Comparison of ENCODE assay signal across 18 mouse cellular contexts in the genomic region with DNA sequence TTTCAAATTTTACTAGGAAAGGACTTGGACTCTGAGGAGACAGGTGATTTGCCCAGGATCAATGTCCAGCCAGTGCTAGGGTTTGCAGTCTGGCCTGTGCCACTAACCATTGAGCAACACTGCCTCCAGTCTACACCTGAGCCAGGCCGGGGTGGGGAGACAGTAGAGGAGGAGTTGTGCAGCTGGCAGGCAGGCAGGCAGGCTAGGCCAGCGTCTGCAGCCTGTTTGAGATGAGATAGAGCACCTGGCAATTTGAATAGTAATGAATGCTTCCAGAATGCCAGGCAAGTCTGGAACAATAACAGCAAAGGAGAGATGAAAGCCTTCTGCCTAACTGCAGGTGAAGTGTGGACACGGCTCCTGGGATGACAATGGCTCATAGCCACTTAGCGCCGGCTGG. TPM values are rescaled to one million over a fixed set of nuclear protein-coding genes. Genes with fewer than 3 reads are reported as not detected.
DNase-seq lines count a peak whose midpoint lies in the region; ATAC-seq and TF ChIP-seq lines count a peak whose summit lies in the region.
"Had no signal": no experiment of that assay in that cellular context is flagged by ENCODE, and none has a peak within 500 bp of the region (broad histone marks: within the 10 kb centered on the region; RNA-seq: fewer than 3 reads in every experiment).

No protein-coding gene starts in this region.

- peaks cover 14% of the 10 kb centered on the region; the same call in 1 of the 2 replicates for H3K4me1 ChIP-seq in hindbrain, embryonic 14.5 days (replicated peaks; ENCODE audit: control insufficient read depth, insufficient read depth, low read length)
- peaks cover 2% of the 10 kb centered on the region; the same call in 1 of the 2 replicates for H3K4me1 ChIP-seq in hindbrain, embryonic 11.5 days (replicated peaks; ENCODE audit: control insufficient read depth, insufficient read depth, low read length)
- peaks cover 14% of the 10 kb centered on the region for H3K4me1 ChIP-seq in neural tube, embryonic 15.5 days

- intact Hi-C loops in left cerebral cortex, adult 2 months (cut with DNase I), result no loop called here

- no peak overlapping the region for H3K4me2 ChIP-seq in hindbrain, embryonic 14.5 days (replicated peaks)
- H3K4me2 ChIP-seq in hindbrain, embryonic 11.5 days (replicated peaks; ENCODE audit: low read depth, low read length), result no peak overlapping the region
- no peak overlapping the region for H3K4me2 ChIP-seq in neural tube, embryonic 15.5 days
- H3K4me2 ChIP-seq: embryonic facial prominence, embryonic 15.5 days; stomach, embryonic 15.5 days had no signal

- no peaks in the 10 kb centered on the region for H3K27me3 ChIP-seq in hindbrain, embryonic 14.5 days (ENCODE audit: control insufficient read depth, insufficient read depth, low read length)
- H3K27me3 ChIP-seq in hindbrain, embryonic 11.5 days (ENCODE audit: control insufficient read depth, insufficient read depth, low read length), result no peaks in the 10 kb centered on the region
- H3K27me3 ChIP-seq in neural tube, embryonic 15.5 days (replicated peaks), result no peaks in the 10 kb centered on the region
- H3K27me3 ChIP-seq: stomach, embryonic 15.5 days had no signal

- ATAC-seq in hindbrain, embryonic 14.5 days (ENCODE audit: low FRiP score), result no peak
- no peak for ATAC-seq in hindbrain, embryonic 11.5 days (ENCODE audit: low FRiP score)
- 0 out of 2 replicates have a peak, but pooled peaks have one; percentile 25 for ATAC-seq in neural tube, embryonic 15.5 days (ENCODE audit: low FRiP score)
- ATAC-seq: liver, postnatal 0 days had no signal

- no peak overlapping the region for H3K4me3 ChIP-seq in hindbrain, embryonic 14.5 days (replicated peaks; ENCODE audit: low read length)
- H3K4me3 ChIP-seq in hindbrain, embryonic 11.5 days (ENCODE audit: low read depth, low read length), result no peak overlapping the region
- H3K4me3 ChIP-seq in neural tube, embryonic 15.5 days (replicated peaks), result no peak overlapping the region
- H3K4me3 ChIP-seq in left cerebral cortex, adult 2 months, result no peak overlapping the region
- H3K4me3 ChIP-seq: embryonic facial prominence, embryonic 15.5 days; stomach, embryonic 15.5 days had no signal

- H3K27ac ChIP-seq in hindbrain, embryonic 14.5 days, result 0 out of 2 replicates have a peak overlapping the region, but pooled peaks have one; percentile 39
- no peak overlapping the region for H3K27ac ChIP-seq in hindbrain, embryonic 11.5 days (ENCODE audit: low read depth, low read length)
- H3K27ac ChIP-seq in neural tube, embryonic 15.5 days (replicated peaks), result peak overlapping the region; percentile 13; the same call in 1 of the 2 replicates
- no peak overlapping the region for H3K27ac ChIP-seq in left cerebral cortex, adult 2 months
- H3K27ac ChIP-seq: embryonic facial prominence, embryonic 15.5 days; stomach, embryonic 15.5 days had no signal

- H3K9me3 ChIP-seq in hindbrain, embryonic 14.5 days (ENCODE audit: control insufficient read depth, low read length), result peaks cover 11% of the 10 kb centered on the region
- no peaks in the 10 kb centered on the region for H3K9me3 ChIP-seq in hindbrain, embryonic 11.5 days (ENCODE audit: control insufficient read depth, low read length)
- H3K9me3 ChIP-seq in neural tube, embryonic 15.5 days (replicated peaks), result peaks cover 7% of the 10 kb centered on the region; the same call in 1 of the 2 replicates
- H3K9me3 ChIP-seq: stomach, embryonic 15.5 days had no signal

- 53% methylated on average over 5 of the region's 5 CpGs for WGBS in hindbrain, embryonic 14.5 days
- WGBS in hindbrain, embryonic 11.5 days, result 88% methylated on average over 5 of the region's 5 CpGs
- 40% methylated on average over 5 of the region's 5 CpGs for WGBS in neural tube, embryonic 15.5 days

- DNase-seq in hindbrain, embryonic 14.5 days (ENCODE audit: low spot score), result no peak
- no peak for DNase-seq in hindbrain, embryonic 11.5 days (ENCODE audit: low spot score)
- DNase-seq in layer of hippocampus, adult 9-11 months, result peak; percentile 60
- DNase-seq in layer of hippocampus, adult 9-10 months (ENCODE audit: low spot score), result no peak
- peak; percentile 54 for DNase-seq in thymus, postnatal 4 days
- no peak for DNase-seq in thymus, postnatal 25 days
- no peak for DNase-seq in left cerebral cortex, adult 2 months (ENCODE audit: extremely low spot score in 1 of 2, low spot score in 2 of 2)
- DNase-seq: adrenal gland, postnatal 14 days; cerebellum, adult 9-10 months; gastrocnemius, postnatal 10 days; heart, adult 18-20 months; liver; liver, postnatal 0 days had no signal

- no peak for TF ChIP-seq CTCF in left cerebral cortex, adult 2 months (IDR thresholded peaks at IDR 0.05)

- H3K36me3 ChIP-seq in hindbrain, embryonic 14.5 days (replicated peaks; ENCODE audit: control insufficient read depth, insufficient read depth), result no peaks in the 10 kb centered on the region
- no peaks in the 10 kb centered on the region for H3K36me3 ChIP-seq in hindbrain, embryonic 11.5 days (ENCODE audit: control insufficient read depth, insufficient read depth, low read length)
- no peaks in the 10 kb centered on the region for H3K36me3 ChIP-seq in neural tube, embryonic 15.5 days
- H3K36me3 ChIP-seq: embryonic facial prominence, embryonic 15.5 days; stomach, embryonic 15.5 days had no signal

- no peak overlapping the region for H3K9ac ChIP-seq in hindbrain, embryonic 14.5 days
- H3K9ac ChIP-seq in hindbrain, embryonic 11.5 days (ENCODE audit: low read depth, low read length), result no peak overlapping the region
- H3K9ac ChIP-seq in neural tube, embryonic 15.5 days (replicated peaks), result no peak overlapping the region
- H3K9ac ChIP-seq: embryonic facial prominence, embryonic 15.5 days; liver, postnatal 0 days; stomach, embryonic 15.5 days had no signal

RNA-seq across cellular contexts. Expression of a gene that starts 54.1 kb away (rescaled TPM):
- polyA plus RNA-seq in hindbrain, embryonic 14.5 days (2014; fragmentation: Nextera tagmentation; extraction: Ambion mirVana), result 13.1 and 15.4 TPM in 2 replicates
- polyA plus RNA-seq in hindbrain, embryonic 11.5 days (2014; fragmentation: Nextera tagmentation; extraction: Ambion mirVana), result 3.2 and 5.0 TPM in 2 replicates
- 8.0 and 8.4 TPM in 2 replicates for polyA plus RNA-seq in neural tube, embryonic 15.5 days (2015; fragmentation: Nextera tagmentation; extraction: Ambion mirVana)
- 10 to 100 TPM; 40.5 to 48.2 TPM for total RNA-seq in left cerebral cortex, adult 2 months (2021)
- total RNA-seq: megakaryocyte-erythroid progenitor cell, adult 5-6 weeks had no signal
- polyA plus RNA-seq: C2C12 had no signal

Comparison
In these comparisons a context has a peak if more than half of its experiments do, and no peak if none do; other contexts are left out.
1. DNase-seq: peak in layer of hippocampus, adult 9-11 months (single experiment) and thymus, postnatal 4 days (single experiment); none in hindbrain, embryonic 14.5 days (single experiment), hindbrain, embryonic 11.5 days (single experiment), layer of hippocampus, adult 9-10 months (single experiment), thymus, postnatal 25 days (single experiment) and left cerebral cortex, adult 2 months (0 of 2).
2. H3K27ac ChIP-seq: peak in hindbrain, embryonic 14.5 days (single experiment) and neural tube, embryonic 15.5 days (single experiment); none in hindbrain, embryonic 11.5 days (single experiment) and left cerebral cortex, adult 2 months (single experiment).